Mouse (Mus musculus) G1E (cell line): ENCODE results near the gene Pcbp2.

Experiments
- CTCF ChIP-seq: IDR thresholded peaks from 2 replicates; pipeline ENCODE4 v1.5.1; 2012; ENCODE audit warnings: low read depth, low read length, inconsistent platforms, mixed read lengths
- POLR2AphosphoS5 ChIP-seq: IDR thresholded peaks from 2 replicates; pipeline ENCODE4 v1.6.1; 2012; ENCODE audit warnings: low read depth, low read length, inconsistent platforms; ENCODE audit not compliant: insufficient replicate concordance
- TAL1 ChIP-seq: conservative IDR thresholded peaks from 2 replicates; pipeline ENCODE4 v1.6.1; 2012; ENCODE audit warnings: low read depth, low read length, inconsistent platforms, mixed read lengths

GRCm38 (mm10) chr15:102515791-102516190 lies 45.5 kb downstream of the Pcbp2 start:
- TF ChIP-seq CTCF (no peak), POLR2AphosphoS5 (no peak), TAL1 (no peak)
